Mouse (Mus musculus) hindbrain, embryonic 12.5 days (tissue): ENCODE measurements at regions not wholly inside any gene's neighbourhood (a gene's known extent, or its start where the extent isn't known, plus 50 kb on each side); places are given as distances from the start of the nearest gene placed in this dataset.

Experiments used
- ATAC-seq: fragments of 200-750 bp; cut with Nextera tagmentation; 2 replicates; pipeline ENCODE4 v1.8.0; 2017; ENCODE audit warnings: moderate TSS enrichment; ENCODE audit not compliant: low FRiP score
- H3K27ac ChIP-seq: fragments of 300-500 bp; sonication (generic); 2 replicates; pipeline ENCODE4 v1.5.1; 2016; ENCODE audit warnings: mild to moderate bottlenecking
- H3K27me3 ChIP-seq: fragments of 300-500 bp; sonication (generic); 2 replicates; pipeline ENCODE4 v1.6.1; 2016; ENCODE audit warnings: mild to moderate bottlenecking
- H3K36me3 ChIP-seq: fragments of 300-500 bp; sonication (generic); 2 replicates; pipeline ENCODE4 v1.6.1; 2016; ENCODE audit warnings: mild to moderate bottlenecking
- H3K4me1 ChIP-seq: fragments of 300-500 bp; sonication (generic); 2 replicates; pipeline ENCODE4 v1.6.1; 2016
- H3K4me2 ChIP-seq: fragments of 300-500 bp; sonication (generic); replicated peaks from 2 replicates; pipeline ENCODE4 v1.6.1; 2016; ENCODE audit warnings: mild to moderate bottlenecking
- H3K4me3 ChIP-seq: fragments of 300-500 bp; sonication (generic); 2 replicates; pipeline ENCODE4 v1.5.1; 2016; ENCODE audit warnings: mild to moderate bottlenecking
- H3K9ac ChIP-seq: fragments of 300-500 bp; sonication (generic); 2 replicates; pipeline ENCODE4 v1.6.1; 2016; ENCODE audit warnings: mild to moderate bottlenecking, moderate library complexity
- H3K9me3 ChIP-seq: fragments of 300-500 bp; sonication (generic); replicated peaks from 2 replicates; pipeline ENCODE4 v1.6.1; 2016; ENCODE audit warnings: mild to moderate bottlenecking
- WGBS: fragments of 180-500 bp; shearing (Covaris S2); methylation state at CpG from one replicate; pipeline ENCODE4 v1.1.7; 2016; 5-methylcytosine and 5-hydroxymethylcytosine counted together

GRCm38 (mm10) chr14:45943581-45943980 is 285.6 kb upstream of the Ddhd1 start:
- no peak for ATAC-seq
- Histone ChIP-seq H3K9ac (no peak overlapping the region), H3K4me2 (no peak overlapping the region), H3K27me3 (no peaks in the 10 kb centered on the region), H3K4me3 (no peak overlapping the region), H3K36me3 (no peaks in the 10 kb centered on the region), H3K27ac (no peak overlapping the region), H3K4me1 (no peaks in the 10 kb centered on the region), H3K9me3 (no peaks in the 10 kb centered on the region)
- 90% methylated on average over 2 of the region's 2 CpGs for WGBS

- H3K4me2 ChIP-seq, result no peak overlapping the region
Measured at GRCm38 (mm10) chr14:45944101-45944500, 286.2 kb upstream of the Ddhd1 start.

GRCm38 (mm10) chr14:45944506-45944905 is 286.6 kb upstream of the Ddhd1 start:
- Histone ChIP-seq H3K4me2 (no peak overlapping the region), H3K4me1 (no peaks in the 10 kb centered on the region), H3K4me3 (no peak overlapping the region), H3K9ac (no peak overlapping the region), H3K27me3 (no peaks in the 10 kb centered on the region), H3K9me3 (no peaks in the 10 kb centered on the region), H3K27ac (no peak overlapping the region), H3K36me3 (no peaks in the 10 kb centered on the region)
- no peak for ATAC-seq
- 67% methylated on average over 8 of the region's 8 CpGs for WGBS

More at GRCm38 (mm10) chr14:45944101-45944500, 286.2 kb upstream of the Ddhd1 start:
- Histone ChIP-seq H3K27me3 (no peaks in the 10 kb centered on the region), H3K9me3 (no peaks in the 10 kb centered on the region), H3K4me1 (no peaks in the 10 kb centered on the region), H3K4me3 (no peak overlapping the region), H3K9ac (no peak overlapping the region), H3K27ac (no peak overlapping the region), H3K36me3 (no peaks in the 10 kb centered on the region)
- ATAC-seq, result no peak
- WGBS, result 84% methylated on average over 5 of the region's 5 CpGs

GRCm38 (mm10) chr14:45956624-45957023 is 298.7 kb upstream of the Ddhd1 start:
- 84% methylated on average over 8 of the region's 8 CpGs for WGBS
- Histone ChIP-seq H3K9me3 (no peaks in the 10 kb centered on the region), H3K27me3 (no peaks in the 10 kb centered on the region), H3K27ac (no peak overlapping the region), H3K4me1 (no peaks in the 10 kb centered on the region), H3K4me3 (no peak overlapping the region), H3K9ac (no peak overlapping the region), H3K4me2 (no peak overlapping the region), H3K36me3 (no peaks in the 10 kb centered on the region)
- ATAC-seq, result no peak

GRCm38 (mm10) chr14:45962474-45962873 is 304.5 kb upstream of the Ddhd1 start:
- Histone ChIP-seq H3K9ac (no peak overlapping the region), H3K4me2 (no peak overlapping the region), H3K4me3 (no peak overlapping the region), H3K27me3 (no peaks in the 10 kb centered on the region), H3K36me3 (no peaks in the 10 kb centered on the region), H3K9me3 (no peaks in the 10 kb centered on the region), H3K4me1 (no peaks in the 10 kb centered on the region), H3K27ac (no peak overlapping the region)
- 81% methylated on average over 4 of the region's 4 CpGs for whole genome bisulfite sequencing
- ATAC-seq, result no peak

- H3K4me1 ChIP-seq, result no peaks in the 10 kb centered on the region
- H3K27ac ChIP-seq, result no peak overlapping the region
- H3K27me3 ChIP-seq, result no peaks in the 10 kb centered on the region
- H3K4me3 ChIP-seq, result no peak overlapping the region
- no peaks in the 10 kb centered on the region for H3K9me3 ChIP-seq
- H3K9ac ChIP-seq, result no peak overlapping the region
- WGBS, result 76% methylated on average over 7 of the region's 7 CpGs
- H3K36me3 ChIP-seq, result no peaks in the 10 kb centered on the region
- no peak overlapping the region for H3K4me2 ChIP-seq
- no peak for ATAC-seq
Measured at GRCm38 (mm10) chr14:45964043-45964442, 306.1 kb upstream of the Ddhd1 start.

GRCm38 (mm10) chr14:45983206-45983857 is 325.4 kb upstream of the Ddhd1 start:
- H3K4me2 ChIP-seq, result no peak overlapping the region

GRCm38 (mm10) chr14:45984135-45984892 is 326.4 kb upstream of the Ddhd1 start:
- ATAC-seq, result no peak
- Histone ChIP-seq H3K36me3 (no peaks in the 10 kb centered on the region), H3K27ac (no peak overlapping the region), H3K4me2 (no peak overlapping the region), H3K27me3 (no peaks in the 10 kb centered on the region), H3K9ac (no peak overlapping the region), H3K4me1 (no peaks in the 10 kb centered on the region), H3K4me3 (no peak overlapping the region), H3K9me3 (no peaks in the 10 kb centered on the region)
- WGBS, result 70% methylated on average over 20 of the region's 20 CpGs

More at GRCm38 (mm10) chr14:45983206-45983857, 325.4 kb upstream of the Ddhd1 start:
- H3K9ac ChIP-seq, result no peak overlapping the region
- 87% methylated on average over 7 of the region's 7 CpGs for WGBS
- no peak for ATAC-seq
- H3K4me3 ChIP-seq, result no peak overlapping the region
- no peaks in the 10 kb centered on the region for H3K27me3 ChIP-seq
- no peak overlapping the region for H3K27ac ChIP-seq
- H3K9me3 ChIP-seq, result no peaks in the 10 kb centered on the region
- H3K4me1 ChIP-seq, result no peaks in the 10 kb centered on the region
- H3K36me3 ChIP-seq, result no peaks in the 10 kb centered on the region

GRCm38 (mm10) chr14:45992041-45992869 is 334.3 kb upstream of the Ddhd1 start:
- no peak overlapping the region for H3K27ac ChIP-seq

GRCm38 (mm10) chr14:45992870-45993135 is 334.9 kb upstream of the Ddhd1 start:
- H3K4me3 ChIP-seq, result no peak overlapping the region
- no peak overlapping the region for H3K9ac ChIP-seq
- no peaks in the 10 kb centered on the region for H3K36me3 ChIP-seq
- 0 out of 2 replicates have a peak, but pooled peaks cover 4% of the 10 kb centered on the region for H3K4me1 ChIP-seq
- no peak overlapping the region for H3K4me2 ChIP-seq
- no peaks in the 10 kb centered on the region for H3K27me3 ChIP-seq
- WGBS, result 63% methylated on average over 4 of the region's 4 CpGs
- no peaks in the 10 kb centered on the region for H3K9me3 ChIP-seq
- no peak for ATAC-seq
- no peak overlapping the region for H3K27ac ChIP-seq

More at GRCm38 (mm10) chr14:45992041-45992869, 334.3 kb upstream of the Ddhd1 start:
- Histone ChIP-seq H3K4me2 (no peak overlapping the region), H3K27me3 (no peaks in the 10 kb centered on the region), H3K9me3 (no peaks in the 10 kb centered on the region), H3K9ac (no peak overlapping the region), H3K36me3 (no peaks in the 10 kb centered on the region), H3K4me3 (no peak overlapping the region), H3K4me1 (0 out of 2 replicates have a peak, but pooled peaks cover 4% of the 10 kb centered on the region)
- 68% methylated on average over 17 of the region's 17 CpGs for WGBS
- ATAC-seq, result no peak

GRCm38 (mm10) chr14:45993669-45994068 is 335.7 kb upstream of the Ddhd1 start:
- H3K9ac ChIP-seq, result no peak overlapping the region
- no peak overlapping the region for H3K27ac ChIP-seq
- H3K9me3 ChIP-seq, result no peaks in the 10 kb centered on the region
- 0 out of 2 replicates have a peak, but pooled peaks cover 4% of the 10 kb centered on the region for H3K4me1 ChIP-seq
- WGBS, result 7% methylated on average over 3 of the region's 3 CpGs
- no peak overlapping the region for H3K4me3 ChIP-seq
- H3K27me3 ChIP-seq, result no peaks in the 10 kb centered on the region
- H3K4me2 ChIP-seq, result no peak overlapping the region
- no peak for ATAC-seq
- no peaks in the 10 kb centered on the region for H3K36me3 ChIP-seq

GRCm38 (mm10) chr14:45996760-45997159 is 338.8 kb upstream of the Ddhd1 start:
- no peak overlapping the region for H3K4me2 ChIP-seq
- H3K4me1 ChIP-seq, result 0 out of 2 replicates have a peak, but pooled peaks cover 4% of the 10 kb centered on the region
- no peak overlapping the region for H3K9ac ChIP-seq
- ATAC-seq, result no peak
- no peaks in the 10 kb centered on the region for H3K27me3 ChIP-seq
- no peaks in the 10 kb centered on the region for H3K9me3 ChIP-seq
- no peak overlapping the region for H3K27ac ChIP-seq
- H3K4me3 ChIP-seq, result no peak overlapping the region
- no peaks in the 10 kb centered on the region for H3K36me3 ChIP-seq
- WGBS, result 64% methylated on average over 5 of the region's 5 CpGs
